Mouse (Mus musculus) lung, embryonic 14.5 days (tissue): ENCODE results near the gene Nlk. TPM values are rescaled to one million over a fixed set of nuclear protein-coding genes. Genes with fewer than 3 reads are reported as not detected.

Source experiments
- ATAC-seq: fragments of 200-750 bp; cut with Nextera tagmentation; 2 replicates; pipeline ENCODE4 v1.8.0; 2017; ENCODE audit warnings: mild to moderate bottlenecking, moderate TSS enrichment, moderate library complexity; ENCODE audit not compliant: insufficient read depth
- DNase-seq: peaks from one replicate; pipeline ENCODE4 v3.0.0-alpha.2; 2015
- H3K27ac ChIP-seq: fragments of 300-500 bp; sonication (generic); 2 replicates; pipeline ENCODE4 v1.5.1; 2014; ENCODE audit warnings: low read depth, mild to moderate bottlenecking, moderate library complexity
- H3K27me3 ChIP-seq: fragments of 300-500 bp; sonication (generic); 2 replicates; pipeline ENCODE4 v1.6.1; 2014; ENCODE audit warnings: low read length, control low read depth; ENCODE audit not compliant: insufficient read depth
- H3K36me3 ChIP-seq: fragments of 300-500 bp; sonication (generic); 2 replicates; pipeline ENCODE4 v1.6.1; 2014; ENCODE audit warnings: control low read depth; ENCODE audit not compliant: insufficient read depth
- H3K4me1 ChIP-seq: fragments of 300-500 bp; sonication (generic); 2 replicates; pipeline ENCODE4 v1.6.1; 2014; ENCODE audit warnings: antibody characterized with exemption, control low read depth; ENCODE audit not compliant: insufficient read depth
- H3K4me2 ChIP-seq: fragments of 300-500 bp; sonication (generic); 2 replicates; pipeline ENCODE4 v1.6.1; 2014; ENCODE audit warnings: mild to moderate bottlenecking
- H3K4me3 ChIP-seq: fragments of 300-500 bp; sonication (generic); 2 replicates; pipeline ENCODE4 v1.5.1; 2014; ENCODE audit warnings: low read depth, low read length
- H3K9ac ChIP-seq: fragments of 300-500 bp; sonication (generic); 2 replicates; pipeline ENCODE4 v1.6.1; 2014
- H3K9me3 ChIP-seq: fragments of 300-500 bp; sonication (generic); 2 replicates; pipeline ENCODE4 v1.6.1; 2016; ENCODE audit warnings: low read depth, low read length, control low read depth
- CTCF ChIP-seq: IDR thresholded peaks from 2 replicates; pipeline ENCODE4 v1.5.1; 2016; ENCODE audit warnings: antibody characterized with exemption, low read depth
- WGBS: fragments of 180-500 bp; shearing (Covaris S2); extraction: QIAGEN DNeasy Blood & Tissue Kit; methylation state at CpG from one replicate; pipeline ENCODE4 v1.1.7; 2014; 5-methylcytosine and 5-hydroxymethylcytosine counted together
- polyA plus RNA-seq: library from polyadenylated mRNA; unstranded; fragments of >200 nt; fragmentation: Nextera tagmentation; extraction: Ambion mirVana; gene quantifications from 2 replicates; pipeline ENCODE4 v1.2.1, GENCODE M21; 2014

Gene Nlk
- 14.5 and 15.9 TPM in 2 replicates for polyA plus RNA-seq

DNA sequence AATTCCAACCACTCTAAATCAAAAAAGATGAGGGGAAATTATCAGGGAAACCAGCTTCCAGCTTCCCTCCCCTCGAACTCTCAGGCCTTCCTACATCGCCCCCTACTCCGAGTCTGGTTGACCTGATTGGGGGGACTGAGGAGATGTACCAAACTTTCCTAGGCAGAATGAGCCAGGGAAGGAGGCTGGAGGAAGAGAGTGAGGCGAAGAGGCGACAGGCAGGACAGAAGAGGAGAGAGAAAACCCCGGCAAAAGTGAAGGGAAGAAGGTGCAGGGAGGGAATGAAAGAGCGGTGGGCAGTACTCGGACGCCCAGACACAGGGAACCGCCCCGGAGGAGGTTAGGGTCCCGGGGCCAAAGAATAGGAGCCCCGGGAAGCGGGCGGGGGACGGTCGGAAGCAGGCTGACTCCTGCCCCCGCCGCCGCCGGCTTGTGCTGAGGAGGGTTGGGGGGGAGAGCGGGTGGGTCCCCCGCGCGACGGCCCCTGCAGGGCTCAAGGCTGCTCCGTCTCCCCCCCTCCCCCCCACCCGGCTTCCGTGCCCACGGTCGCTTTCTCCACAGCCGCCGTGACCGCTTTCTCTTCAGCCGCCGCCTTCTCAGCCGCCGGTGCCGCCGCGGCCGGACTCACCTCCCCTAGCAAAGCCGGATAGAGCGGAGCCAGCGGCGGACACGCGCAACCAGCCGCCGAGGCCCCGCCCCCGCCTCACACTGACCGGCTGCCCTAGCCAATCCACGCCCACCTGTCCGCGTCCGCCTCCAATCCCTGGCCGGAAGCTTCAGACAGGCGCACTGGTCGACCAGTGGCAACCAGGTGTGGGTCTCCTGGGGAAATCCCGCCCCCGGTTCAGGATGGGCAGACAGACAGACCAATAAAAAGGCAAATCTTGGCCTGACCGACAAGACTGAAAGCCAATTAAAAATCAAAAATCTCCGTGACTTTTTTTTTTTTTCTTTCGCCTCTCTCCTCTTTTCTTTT lies at the start of gene Nlk:
Nlk (minus strand) TSS at position 597 of the 976 bp plus-strand sequence.
- peaks cover 11% of the 10 kb centered on the region for H3K4me1 ChIP-seq
- under 1% methylated on average over 53 of the region's 65 CpGs for WGBS
- peak within 1 kb of the TSS; percentile 86 for H3K27ac ChIP-seq
- peak within 1 kb of the TSS; percentile 83 for H3K4me3 ChIP-seq
- no peaks in the 10 kb centered on the region for H3K9me3 ChIP-seq
- no peaks in the 10 kb centered on the region for H3K36me3 ChIP-seq
- H3K27me3 ChIP-seq: no peaks in the 10 kb centered on the region
- DNase-seq: peak; percentile 99
- peak; percentile 100 for ATAC-seq
- TF ChIP-seq CTCF: no peak
- H3K4me2 ChIP-seq: peak within 1 kb of the TSS; percentile 80
- H3K9ac ChIP-seq: peak within 1 kb of the TSS; percentile 80

DNA sequence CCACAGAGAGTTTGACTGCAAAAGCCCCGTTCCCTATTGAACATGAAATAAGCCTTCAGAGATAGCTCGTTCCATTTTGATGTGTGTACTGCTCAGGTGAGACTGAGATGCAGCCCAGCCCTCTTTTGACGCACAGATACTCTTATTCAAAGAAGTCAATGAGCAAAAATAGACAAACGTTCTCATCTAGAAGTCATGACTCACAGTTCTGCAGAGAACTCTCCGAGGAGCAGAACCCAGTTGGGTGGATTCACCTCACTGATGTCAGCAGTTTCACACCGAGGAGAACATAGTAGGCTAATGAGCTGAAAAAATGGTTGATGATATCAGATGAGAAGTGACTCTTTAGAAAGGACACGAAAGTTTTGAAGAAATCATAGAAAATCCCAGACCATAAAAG lies 49.1 kb upstream of the Nlk start:
- Histone ChIP-seq H3K4me3 (no peak overlapping the region), H3K4me2 (no peak overlapping the region), H3K27ac (no peak overlapping the region), H3K9me3 (no peaks in the 10 kb centered on the region), H3K27me3 (no peaks in the 10 kb centered on the region), H3K9ac (no peak overlapping the region), H3K36me3 (no peaks in the 10 kb centered on the region), H3K4me1 (no peaks in the 10 kb centered on the region)
- no peak for TF ChIP-seq CTCF
- ATAC-seq (no peak), DNase-seq (no peak)
- 86% methylated on average over 7 of the region's 7 CpGs for WGBS

- no peak overlapping the region; the same call in 1 of the 2 replicates for H3K27ac ChIP-seq
- H3K36me3 ChIP-seq: no peaks in the 10 kb centered on the region
- no peak overlapping the region for H3K9ac ChIP-seq
- H3K4me2 ChIP-seq: no peak overlapping the region
- no peaks in the 10 kb centered on the region for H3K4me1 ChIP-seq
- no peaks in the 10 kb centered on the region for H3K27me3 ChIP-seq
- WGBS: 34% methylated on average over 4 of the region's 4 CpGs
- peak; percentile 13 for DNase-seq
- ATAC-seq: no peak
- no peak for TF ChIP-seq CTCF
- H3K9me3 ChIP-seq: no peaks in the 10 kb centered on the region
- H3K4me3 ChIP-seq: no peak overlapping the region
These were observed 48.3 kb upstream of the Nlk start for GRCm38 (mm10) chr11:78745475-78745874.

- DNase-seq (no peak), ATAC-seq (no peak)
- Histone ChIP-seq H3K27me3 (no peaks in the 10 kb centered on the region), H3K27ac (no peak overlapping the region), H3K4me1 (no peaks in the 10 kb centered on the region), H3K9me3 (no peaks in the 10 kb centered on the region), H3K9ac (no peak overlapping the region), H3K4me3 (no peak overlapping the region), H3K36me3 (no peaks in the 10 kb centered on the region), H3K4me2 (no peak overlapping the region)
- 51% methylated on average over 3 of the region's 3 CpGs for WGBS
- TF ChIP-seq CTCF: no peak
These were observed 45.3 kb upstream of the Nlk start for GRCm38 (mm10) chr11:78742461-78742860.

GRCm38 (mm10) chr11:78741958-78742357 lies 44.8 kb upstream of the Nlk start:
- Histone ChIP-seq H3K4me2 (no peak overlapping the region), H3K27me3 (no peaks in the 10 kb centered on the region), H3K9me3 (no peaks in the 10 kb centered on the region), H3K4me1 (no peaks in the 10 kb centered on the region), H3K4me3 (no peak overlapping the region), H3K36me3 (no peaks in the 10 kb centered on the region), H3K9ac (no peak overlapping the region), H3K27ac (no peak overlapping the region)
- 53% methylated on average over 7 of the region's 7 CpGs for WGBS
- DNase-seq (no peak), ATAC-seq (no peak)
- TF ChIP-seq CTCF: no peak

- Histone ChIP-seq H3K4me3 (no peak overlapping the region), H3K36me3 (no peaks in the 10 kb centered on the region), H3K4me2 (no peak overlapping the region), H3K9me3 (no peaks in the 10 kb centered on the region), H3K4me1 (no peaks in the 10 kb centered on the region), H3K27ac (no peak overlapping the region), H3K27me3 (no peaks in the 10 kb centered on the region), H3K9ac (no peak overlapping the region)
- no peak for ATAC-seq
- no peak for DNase-seq
- no peak for TF ChIP-seq CTCF
These were observed 42.2 kb upstream of the Nlk start for GRCm38 (mm10) chr11:78739361-78739760.

- DNase-seq: no peak
- no peak overlapping the region for H3K27ac ChIP-seq
- no peak overlapping the region for H3K4me3 ChIP-seq
- no peaks in the 10 kb centered on the region for H3K4me1 ChIP-seq
- H3K36me3 ChIP-seq: no peaks in the 10 kb centered on the region
- H3K4me2 ChIP-seq: no peak overlapping the region
- no peak for TF ChIP-seq CTCF
- WGBS: 63% methylated on average over 3 of the region's 3 CpGs
- no peaks in the 10 kb centered on the region for H3K27me3 ChIP-seq
- H3K9ac ChIP-seq: no peak overlapping the region
- no peak for ATAC-seq
- H3K9me3 ChIP-seq: no peaks in the 10 kb centered on the region
These were observed 39.8 kb upstream of the Nlk start for GRCm38 (mm10) chr11:78736877-78737408.
